Comparison of ENCODE assay signal across 24 mouse cellular contexts in the genomic region with DNA sequence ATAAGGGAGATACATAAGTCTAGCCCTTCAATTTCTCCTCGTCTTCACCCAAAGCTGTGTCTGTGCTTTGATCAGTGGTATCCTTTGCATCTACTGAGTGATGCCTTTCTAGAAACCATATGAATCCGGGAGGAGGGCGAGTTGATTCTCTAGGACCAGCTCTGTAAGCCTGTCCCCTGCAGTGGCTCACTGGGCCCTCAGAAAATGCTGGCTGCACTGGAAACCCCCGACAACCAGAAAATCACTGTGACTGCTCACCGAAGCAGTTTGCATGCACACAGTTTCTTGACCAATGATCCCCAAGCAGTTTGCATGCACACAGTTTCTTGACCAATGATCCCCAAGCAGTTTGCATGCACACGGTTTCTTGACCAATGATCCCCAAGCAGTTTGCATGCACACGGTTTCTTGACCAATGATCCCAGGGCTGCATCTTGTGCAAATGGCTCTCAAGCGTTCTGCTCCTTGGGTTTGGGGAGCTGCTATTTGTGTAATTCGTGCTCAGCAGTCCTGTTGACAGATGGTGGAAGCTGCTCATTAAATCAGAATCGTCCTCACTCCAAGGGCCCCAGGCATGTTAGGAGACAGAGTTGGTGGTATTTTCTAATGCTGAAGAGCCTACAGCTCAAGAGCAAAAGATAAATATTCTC. TPM values are rescaled to one million over a fixed set of nuclear protein-coding genes. Genes with fewer than 3 reads are reported as not detected.
DNase-seq lines count a peak whose midpoint lies in the region; ATAC-seq and TF ChIP-seq lines count a peak whose summit lies in the region.
"Had no signal": no experiment of that assay in that cellular context is flagged by ENCODE, and none has a peak within 500 bp of the region (broad histone marks: within the 10 kb centered on the region; RNA-seq: fewer than 3 reads in every experiment).

No protein-coding gene starts in this region.

- H3K27me3 ChIP-seq in hindbrain, embryonic 13.5 days: no peaks in the 10 kb centered on the region

- ATAC-seq in hindbrain, embryonic 13.5 days (ENCODE audit: low FRiP score): no peak
- ATAC-seq: forebrain, embryonic 16.5 days had no signal

- H3K4me2 ChIP-seq in hindbrain, embryonic 13.5 days: no peak overlapping the region

- no peaks in the 10 kb centered on the region; the same call in 1 of the 2 replicates for H3K4me1 ChIP-seq in hindbrain, embryonic 13.5 days (replicated peaks)
- H3K4me1 ChIP-seq: limb, embryonic 10.5 days had no signal

- H3K9ac ChIP-seq in hindbrain, embryonic 13.5 days: no peak overlapping the region

- peak overlapping the region; percentile 70 for H3K27ac ChIP-seq in left cerebral cortex, adult 2 months
- no peak overlapping the region for H3K27ac ChIP-seq in hindbrain, embryonic 13.5 days
- H3K27ac ChIP-seq: kidney, postnatal 0 days; limb, embryonic 10.5 days had no signal

- no peak for TF ChIP-seq CTCF in left cerebral cortex, adult 2 months (IDR thresholded peaks at IDR 0.05)

- H3K9me3 ChIP-seq in hindbrain, embryonic 13.5 days: no peaks in the 10 kb centered on the region
- H3K9me3 ChIP-seq: limb, embryonic 10.5 days had no signal

- H3K4me3 ChIP-seq in left cerebral cortex, adult 2 months: no peak overlapping the region
- no peak overlapping the region for H3K4me3 ChIP-seq in hindbrain, embryonic 13.5 days
- H3K4me3 ChIP-seq: limb, embryonic 10.5 days had no signal

- intact Hi-C loops in left cerebral cortex, adult 2 months (cut with DNase I): loop anchor here (10.0 kb wide), 1 partner anchor 644 kb away; no protein-coding TSS in a partner anchor
- intact Hi-C loops in left cerebral cortex, postnatal 10 days (cut with DNase I): no loop called here

- peak in 1 of 2 experiments; percentile 18 for DNase-seq in left cerebral cortex, adult 2 months (ENCODE audit: extremely low spot score in 1 of 2, low spot score in 2 of 2)
- DNase-seq in left cerebral cortex, postnatal 10 days (ENCODE audit: extremely low spot score in 1 of 2, low spot score in 2 of 2): no peak
- peak; percentile 53 for DNase-seq in cerebellum, adult 11 months
- DNase-seq in cerebellum, adult 8-10 months: peak; percentile 63
- peak; percentile 21 to 42 for DNase-seq in right cerebral cortex, postnatal 10 days (ENCODE audit: low spot score in 2 of 2)
- DNase-seq in adrenal gland, adult 8-10 months: no peak
- DNase-seq: embryo, embryonic 11 days; kidney, adult 11 months; layer of hippocampus, adult 9-11 months; lung, adult 18-20 months; lung, postnatal 14 days; midbrain, embryonic 14.5 days; thymus, adult 2 months had no signal

- no peaks in the 10 kb centered on the region for H3K36me3 ChIP-seq in hindbrain, embryonic 13.5 days
- H3K36me3 ChIP-seq: limb, embryonic 10.5 days had no signal

- 75% methylated on average over 10 of the region's 10 CpGs for WGBS in hindbrain, embryonic 13.5 days

RNA-seq across cellular contexts. Expression of a gene that starts 23.1 kb away (rescaled TPM):
- total RNA-seq in left cerebral cortex, adult 2 months (2021): 100 to 1,000 TPM; 144 to 153 TPM
- 10 to 100 TPM; 71.9 to 72.1 TPM for total RNA-seq in left cerebral cortex, postnatal 10 days (2021)
- total RNA-seq in adrenal gland, adult 8-10 months (2022): under 1 TPM in 2 of 4 experiments, not detected in 2; 0.17 to 0.40 TPM
- 29.3 and 32.9 TPM in 2 replicates for polyA plus RNA-seq in hindbrain, embryonic 13.5 days (2015; fragmentation: Nextera tagmentation; extraction: Ambion mirVana)
- total RNA-seq: gastrocnemius, adult 18-20 months; hematopoietic stem cell, adult 5-6 weeks; liver, adult 2 months; megakaryocyte, adult 5-6 weeks; neutrophil, adult 5-6 weeks had no signal
- polyA plus RNA-seq: C2C12; kidney, postnatal 0 days; liver, adult 2 months; spleen, adult 2 months had no signal

Comparison
In these comparisons a context has a peak if more than half of its experiments do, and no peak if none do; other contexts are left out.
1. DNase-seq: peak in cerebellum, adult 11 months (single experiment), cerebellum, adult 8-10 months (single experiment) and right cerebral cortex, postnatal 10 days (2 of 2); none in left cerebral cortex, postnatal 10 days (0 of 2) and adrenal gland, adult 8-10 months (single experiment).
2. RNA of a gene that starts 23.1 kb away (total RNA-seq): 144 to 153 TPM in left cerebral cortex, adult 2 months and 71.9 to 72.1 TPM in left cerebral cortex, postnatal 10 days; 0.17 to 0.40 TPM in adrenal gland, adult 8-10 months; every median in the first group is over 10 times any median in the second.